Mouse (Mus musculus) megakaryocyte, embryonic 14.5 days (primary cell): Measurements from ENCODE around the gene Mtrex.

ENCODE experiments used
- FLI1 ChIP-seq: IDR thresholded peaks from 2 replicates; pipeline ENCODE4 v1.6.1; 2012; ENCODE audit warnings: low read length, inconsistent platforms, mixed read lengths
- GATA1 ChIP-seq: IDR thresholded peaks from 3 replicates; pipeline ENCODE4 v1.6.1; 2012; ENCODE audit warnings: mixed read lengths, low read length, inconsistent platforms, borderline replicate concordance

DNA sequence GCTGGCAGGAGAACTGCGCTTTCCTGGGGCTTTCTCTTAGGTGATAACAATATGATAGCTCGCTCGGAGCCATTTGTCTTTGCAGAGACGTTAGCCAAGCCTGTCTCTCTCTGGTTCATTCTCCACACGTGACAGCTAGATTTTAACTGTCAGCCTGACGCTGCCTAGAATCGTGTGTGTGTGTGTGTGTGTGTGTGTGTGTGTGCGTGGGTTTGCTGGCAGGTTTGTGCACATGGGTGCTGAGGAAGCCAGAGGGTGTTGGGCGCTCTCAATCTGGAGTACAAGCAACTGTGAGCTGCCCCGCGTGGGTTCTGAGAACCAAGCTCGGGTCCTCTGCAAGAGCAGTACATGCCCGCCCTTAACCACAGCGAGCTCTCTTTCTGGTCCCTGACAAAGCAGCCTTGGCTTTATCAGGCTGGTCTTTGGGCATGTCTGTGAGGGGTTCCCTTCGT lies 14.7 kb upstream of the Mtrex start:
- TF ChIP-seq GATA1: no peak
- TF ChIP-seq FLI1: no peak
